Mouse (Mus musculus) liver, embryonic 15.5 days (tissue): ENCODE data around the gene Gm20388. TPM values are rescaled to one million over a fixed set of nuclear protein-coding genes. Genes with fewer than 3 reads are reported as not detected.

Experiments
- ATAC-seq: fragments of 200-750 bp; cut with Nextera tagmentation; 2 replicates; pipeline ENCODE4 v1.8.0; 2017; ENCODE audit warnings: moderate number of reproducible peaks, mild to moderate bottlenecking, moderate library complexity; ENCODE audit not compliant: insufficient read depth
- H3K27ac ChIP-seq: fragments of 300-500 bp; sonication (generic); replicated peaks from 2 replicates; pipeline ENCODE4 v1.5.1; 2015; ENCODE audit warnings: mild to moderate bottlenecking, inconsistent platforms
- H3K27me3 ChIP-seq: fragments of 300-500 bp; sonication (generic); 2 replicates; pipeline ENCODE4 v1.6.1; 2015; ENCODE audit warnings: mild to moderate bottlenecking, inconsistent platforms
- H3K36me3 ChIP-seq: fragments of 300-500 bp; sonication (generic); replicated peaks from 2 replicates; pipeline ENCODE4 v1.6.1; 2015; ENCODE audit warnings: moderate library complexity, mild to moderate bottlenecking, inconsistent platforms
- H3K4me1 ChIP-seq: fragments of 300-500 bp; sonication (generic); replicated peaks from 2 replicates; pipeline ENCODE4 v1.6.1; 2015; ENCODE audit warnings: inconsistent platforms
- H3K4me2 ChIP-seq: fragments of 300-500 bp; sonication (generic); 2 replicates; pipeline ENCODE4 v1.6.1; 2015; ENCODE audit warnings: moderate library complexity, mild to moderate bottlenecking, inconsistent platforms
- H3K4me3 ChIP-seq: fragments of 300-500 bp; sonication (generic); replicated peaks from 2 replicates; pipeline ENCODE4 v1.5.1; 2015; ENCODE audit warnings: mild to moderate bottlenecking, inconsistent platforms
- H3K9ac ChIP-seq: fragments of 300-500 bp; sonication (generic); 2 replicates; pipeline ENCODE4 v1.6.1; 2015; ENCODE audit warnings: moderate library complexity, mild to moderate bottlenecking, inconsistent platforms
- H3K9me3 ChIP-seq: fragments of 300-500 bp; sonication (generic); replicated peaks from 2 replicates; pipeline ENCODE4 v1.6.1; 2016; ENCODE audit warnings: inconsistent platforms
- WGBS: fragments of 180-500 bp; shearing (Covaris S2); methylation state at CpG from one replicate; pipeline ENCODE4 v1.1.7; 2015; ENCODE audit warnings: mixed read lengths; ENCODE audit not compliant: insufficient replicate concordance; 5-methylcytosine and 5-hydroxymethylcytosine counted together
- polyA plus RNA-seq: library from polyadenylated mRNA; unstranded; fragments of >200 nt; fragmentation: Nextera tagmentation; extraction: Ambion mirVana; gene quantifications from 2 replicates; pipeline ENCODE4 v1.2.1, GENCODE M21; 2015

The Gm20388 gene
- polyA plus RNA-seq, 1 experiment from 2014 or later: not detected

GRCm38 (mm10) chr8:121280414-121280813 is 1369.8 kb downstream of the Gm20388 start:
- Histone ChIP-seq H3K4me1 (no peaks in the 10 kb centered on the region), H3K9me3 (no peaks in the 10 kb centered on the region), H3K36me3 (no peaks in the 10 kb centered on the region), H3K4me2 (no peak overlapping the region), H3K27me3 (no peaks in the 10 kb centered on the region), H3K27ac (no peak overlapping the region), H3K4me3 (no peak overlapping the region), H3K9ac (no peak overlapping the region)
- WGBS: 55% methylated on average over 9 of the region's 9 CpGs
- ATAC-seq: no peak

GRCm38 (mm10) chr8:121289346-121289745 is 1378.7 kb downstream of the Gm20388 start:
- Histone ChIP-seq H3K9ac (no peak overlapping the region), H3K4me1 (no peaks in the 10 kb centered on the region), H3K4me2 (no peak overlapping the region), H3K9me3 (no peaks in the 10 kb centered on the region), H3K36me3 (no peaks in the 10 kb centered on the region), H3K27ac (no peak overlapping the region), H3K4me3 (no peak overlapping the region), H3K27me3 (peaks cover 10% of the 10 kb centered on the region; the same call in 1 of the 2 replicates)
- WGBS: 43% methylated on average over 5 of the region's 5 CpGs
- ATAC-seq: no peak

DNA sequence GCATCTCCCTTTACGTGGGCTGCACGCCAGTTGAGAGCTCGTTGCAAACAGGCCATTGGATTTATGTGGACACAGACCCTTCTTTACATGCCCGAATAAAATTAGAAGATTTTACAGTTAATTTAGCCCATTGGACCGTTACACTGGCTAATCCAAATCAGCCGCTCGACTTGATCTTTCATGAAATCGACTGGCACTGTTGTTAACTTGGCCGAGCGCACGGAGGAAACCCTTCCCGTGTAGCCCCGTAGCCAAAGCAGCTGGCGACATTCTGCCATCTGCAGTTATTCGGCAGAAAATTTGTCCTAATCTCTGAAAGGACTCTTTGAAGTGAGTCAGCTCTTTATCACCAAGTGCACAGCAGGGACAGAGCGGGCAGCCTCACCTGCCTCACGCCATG is 1379.9 kb downstream of the Gm20388 start:
- Histone ChIP-seq H3K4me1 (no peaks in the 10 kb centered on the region), H3K9me3 (no peaks in the 10 kb centered on the region), H3K4me3 (no peak overlapping the region), H3K27ac (no peak overlapping the region), H3K36me3 (no peaks in the 10 kb centered on the region), H3K27me3 (peaks cover 22% of the 10 kb centered on the region; the same call in 1 of the 2 replicates), H3K4me2 (no peak overlapping the region), H3K9ac (no peak overlapping the region)
- no peak for ATAC-seq
- 70% methylated on average over 17 of the region's 17 CpGs for WGBS

- Histone ChIP-seq H3K27ac (no peak overlapping the region), H3K4me2 (no peak overlapping the region), H3K9ac (no peak overlapping the region), H3K27me3 (peaks cover 24% of the 10 kb centered on the region; the same call in 1 of the 2 replicates), H3K4me3 (no peak overlapping the region), H3K36me3 (no peaks in the 10 kb centered on the region), H3K9me3 (no peaks in the 10 kb centered on the region), H3K4me1 (no peaks in the 10 kb centered on the region)
- WGBS: 55% methylated on average over 10 of the region's 10 CpGs
- no peak for ATAC-seq
These were observed 1382.8 kb downstream of the Gm20388 start for GRCm38 (mm10) chr8:121293418-121293817.

GRCm38 (mm10) chr8:121294234-121295108 is 1383.8 kb downstream of the Gm20388 start:
- no peak for ATAC-seq
- H3K9me3 ChIP-seq: no peaks in the 10 kb centered on the region
- H3K9ac ChIP-seq: no peak overlapping the region
- H3K4me3 ChIP-seq: no peak overlapping the region
- H3K4me2 ChIP-seq: no peak overlapping the region
- no peak overlapping the region for H3K27ac ChIP-seq
- no peaks in the 10 kb centered on the region for H3K36me3 ChIP-seq
- peaks cover 26% of the 10 kb centered on the region; the same call in 1 of the 2 replicates for H3K27me3 ChIP-seq
- 33% methylated on average over 29 of the region's 29 CpGs for WGBS
- H3K4me1 ChIP-seq: no peaks in the 10 kb centered on the region

DNA sequence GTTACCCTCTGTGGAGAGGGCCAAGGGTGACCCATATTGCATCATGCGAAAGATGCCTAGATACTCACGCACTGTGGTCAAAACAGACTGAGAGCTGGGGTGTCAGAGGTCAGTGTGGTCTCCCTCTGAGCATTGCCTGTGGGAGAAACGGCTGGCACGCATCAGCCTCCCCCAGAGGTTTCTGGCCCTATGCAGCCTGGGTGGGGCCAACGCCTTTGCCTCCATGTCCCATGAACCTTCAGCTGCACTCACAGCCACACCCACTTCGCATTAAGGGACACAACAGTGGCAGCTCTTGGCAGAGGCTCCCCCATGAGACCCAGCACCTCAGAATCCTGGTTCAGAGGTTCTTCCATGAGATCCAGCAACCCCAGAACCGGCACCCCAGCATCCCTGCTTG is 1385.4 kb downstream of the Gm20388 start:
- ATAC-seq: no peak
- no peaks in the 10 kb centered on the region for H3K4me1 ChIP-seq
- no peak overlapping the region for H3K9ac ChIP-seq
- H3K4me2 ChIP-seq: no peak overlapping the region
- no peaks in the 10 kb centered on the region for H3K36me3 ChIP-seq
- peaks cover 41% of the 10 kb centered on the region for H3K27me3 ChIP-seq
- no peaks in the 10 kb centered on the region for H3K9me3 ChIP-seq
- WGBS: 53% methylated on average over 7 of the region's 7 CpGs
- no peak overlapping the region for H3K27ac ChIP-seq
- no peak overlapping the region for H3K4me3 ChIP-seq

- Histone ChIP-seq H3K4me2 (no peak overlapping the region), H3K4me3 (no peak overlapping the region), H3K9me3 (no peaks in the 10 kb centered on the region), H3K27ac (no peak overlapping the region), H3K27me3 (peaks cover 45% of the 10 kb centered on the region), H3K36me3 (no peaks in the 10 kb centered on the region), H3K4me1 (peaks cover 2% of the 10 kb centered on the region; the same call in 1 of the 2 replicates), H3K9ac (no peak overlapping the region)
- 51% methylated on average over 5 of the region's 5 CpGs for WGBS
- ATAC-seq: no peak
These were observed 1386.0 kb downstream of the Gm20388 start for GRCm38 (mm10) chr8:121296597-121296996.

DNA sequence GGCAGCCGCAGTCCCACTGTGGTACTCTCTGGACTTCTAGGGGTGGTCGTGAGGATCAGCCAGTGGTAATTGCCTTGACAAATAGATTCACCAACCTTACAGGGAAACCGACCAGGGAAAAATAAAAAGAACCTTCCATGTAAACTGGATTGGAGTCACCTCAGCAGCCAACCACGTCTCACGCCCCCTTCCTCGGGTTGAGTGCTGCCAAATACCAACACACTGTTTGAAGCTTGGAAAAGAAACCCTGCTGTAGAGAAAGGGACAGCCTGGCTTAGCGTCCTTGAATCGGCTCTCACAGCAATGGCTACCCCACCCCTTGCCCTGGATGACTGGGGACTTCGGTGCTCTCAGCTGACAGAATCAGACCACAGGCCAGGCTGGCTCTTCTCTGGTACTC is 1386.7 kb downstream of the Gm20388 start:
- Histone ChIP-seq H3K4me3 (no peak overlapping the region), H3K9ac (no peak overlapping the region), H3K4me1 (peaks cover 4% of the 10 kb centered on the region; the same call in 1 of the 2 replicates), H3K9me3 (no peaks in the 10 kb centered on the region), H3K36me3 (no peaks in the 10 kb centered on the region), H3K27ac (no peak overlapping the region), H3K27me3 (peaks cover 49% of the 10 kb centered on the region), H3K4me2 (no peak overlapping the region)
- WGBS: 55% methylated on average over 9 of the region's 9 CpGs
- no peak for ATAC-seq

- Histone ChIP-seq H3K27ac (no peak overlapping the region), H3K27me3 (peaks cover 43% of the 10 kb centered on the region), H3K9ac (no peak overlapping the region), H3K4me3 (no peak overlapping the region), H3K4me2 (no peak overlapping the region), H3K36me3 (no peaks in the 10 kb centered on the region), H3K9me3 (no peaks in the 10 kb centered on the region), H3K4me1 (peaks cover 4% of the 10 kb centered on the region; the same call in 1 of the 2 replicates)
- 22% methylated on average over 4 of the region's 4 CpGs for WGBS
- no peak for ATAC-seq
These were observed 1389.4 kb downstream of the Gm20388 start for GRCm38 (mm10) chr8:121300066-121300465.

DNA sequence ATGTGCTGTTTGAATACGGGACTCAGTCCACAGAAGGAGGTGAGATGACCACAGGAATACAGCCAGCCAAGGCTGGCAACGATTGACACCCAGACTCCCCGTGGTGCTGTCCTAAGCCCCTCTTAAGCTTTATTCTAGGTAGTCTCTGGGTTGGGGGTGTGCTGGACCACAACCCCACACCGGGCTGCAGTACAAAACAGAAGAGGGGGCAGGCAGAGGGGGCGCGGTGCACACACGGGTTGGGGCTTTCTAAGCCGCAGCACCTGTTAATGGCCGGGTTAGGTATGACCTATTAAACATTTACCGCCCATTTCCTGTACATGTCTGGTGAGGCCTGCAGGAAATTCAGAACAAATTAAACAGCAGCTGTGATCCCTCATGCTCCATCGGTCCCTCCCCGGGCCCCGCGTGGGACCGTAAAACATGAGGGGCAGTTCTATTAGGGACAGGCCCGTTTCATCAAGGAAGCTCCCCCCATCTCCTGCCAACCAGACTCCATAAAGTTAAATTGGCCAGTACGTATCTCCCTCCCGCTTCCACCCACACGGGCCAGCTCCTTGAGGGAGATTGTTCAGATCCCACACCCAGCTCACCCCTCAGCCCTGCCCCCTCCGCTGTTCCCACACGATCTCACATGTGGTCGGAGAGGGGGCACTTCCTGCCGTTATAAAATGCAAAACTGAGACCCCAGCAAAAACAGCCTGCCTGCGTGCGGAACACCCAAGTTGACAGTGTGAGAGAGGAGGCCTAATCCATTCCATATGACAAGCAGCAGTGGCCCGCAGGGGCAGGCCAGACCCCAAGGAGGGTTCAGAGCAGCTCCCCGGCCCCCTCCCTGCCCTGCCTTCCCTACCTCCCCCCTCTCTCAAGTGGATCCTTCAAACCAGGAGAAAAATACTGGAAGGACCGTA is 1390.1 kb downstream of the Gm20388 start:
- Histone ChIP-seq H3K36me3 (no peaks in the 10 kb centered on the region), H3K27ac (no peak overlapping the region), H3K27me3 (peaks cover 37% of the 10 kb centered on the region), H3K4me1 (peaks cover 4% of the 10 kb centered on the region; the same call in 1 of the 2 replicates), H3K4me2 (no peak overlapping the region), H3K4me3 (no peak overlapping the region), H3K9me3 (no peaks in the 10 kb centered on the region), H3K9ac (no peak overlapping the region)
- ATAC-seq: no peak
- WGBS: 13% methylated on average over 28 of the region's 28 CpGs

- no peaks in the 10 kb centered on the region for H3K9me3 ChIP-seq
- peaks cover 4% of the 10 kb centered on the region; the same call in 1 of the 2 replicates for H3K4me1 ChIP-seq
- H3K36me3 ChIP-seq: no peaks in the 10 kb centered on the region
- no peak overlapping the region for H3K4me2 ChIP-seq
- H3K4me3 ChIP-seq: no peak overlapping the region
- 8% methylated on average over 15 of the region's 15 CpGs for WGBS
- H3K27me3 ChIP-seq: peaks cover 37% of the 10 kb centered on the region
- no peak overlapping the region for H3K27ac ChIP-seq
- H3K9ac ChIP-seq: no peak overlapping the region
- no peak for ATAC-seq
These were observed 1390.8 kb downstream of the Gm20388 start for GRCm38 (mm10) chr8:121301431-121301830.
